Mouse (Mus musculus) hindbrain, embryonic 11.5 days (tissue): ENCODE measurements around the gene Sept5. TPM values are rescaled to one million over a fixed set of nuclear protein-coding genes. Genes with fewer than 3 reads are reported as not detected.

Experiments used
- ATAC-seq: fragments of 200-750 bp; cut with Nextera tagmentation; 2 replicates; pipeline ENCODE4 v1.8.0; 2017; ENCODE audit warnings: mild to moderate bottlenecking, moderate TSS enrichment, moderate library complexity; ENCODE audit not compliant: low FRiP score
- DNase-seq: peaks from one replicate; pipeline ENCODE4 v3.0.0-alpha.2; 2015; ENCODE audit warnings: low spot score
- H3K27ac ChIP-seq: fragments of 300-500 bp; sonication (generic); 2 replicates; pipeline ENCODE4 v1.5.1; 2014; ENCODE audit warnings: mild to moderate bottlenecking, low read depth, low read length
- H3K27me3 ChIP-seq: fragments of 300-500 bp; sonication (generic); 2 replicates; pipeline ENCODE4 v1.6.1; 2014; ENCODE audit warnings: mild to moderate bottlenecking, low read length, moderate library complexity, mixed read lengths; ENCODE audit not compliant: control insufficient read depth, insufficient read depth
- H3K36me3 ChIP-seq: fragments of 300-500 bp; sonication (generic); 2 replicates; pipeline ENCODE4 v1.6.1; 2014; ENCODE audit warnings: mild to moderate bottlenecking, low read length, moderate library complexity, mixed read lengths; ENCODE audit not compliant: control insufficient read depth, insufficient read depth
- H3K4me1 ChIP-seq: fragments of 300-500 bp; sonication (generic); replicated peaks from 2 replicates; pipeline ENCODE4 v1.6.1; 2014; ENCODE audit warnings: low read length, mixed read lengths; ENCODE audit not compliant: control insufficient read depth, insufficient read depth
- H3K4me2 ChIP-seq: fragments of 300-500 bp; sonication (generic); replicated peaks from 2 replicates; pipeline ENCODE4 v1.6.1; 2014; ENCODE audit warnings: mild to moderate bottlenecking, low read depth, low read length
- H3K4me3 ChIP-seq: fragments of 300-500 bp; sonication (generic); 2 replicates; pipeline ENCODE4 v1.5.1; 2014; ENCODE audit warnings: low read depth, low read length
- H3K9ac ChIP-seq: fragments of 300-500 bp; sonication (generic); 2 replicates; pipeline ENCODE4 v1.6.1; 2014; ENCODE audit warnings: low read depth, low read length
- H3K9me3 ChIP-seq: fragments of 300-500 bp; sonication (generic); 2 replicates; pipeline ENCODE4 v1.6.1; 2016; ENCODE audit warnings: low read length; ENCODE audit not compliant: control insufficient read depth
- WGBS: fragments of 180-500 bp; shearing (Covaris S2); extraction: QIAGEN DNeasy Blood & Tissue Kit; methylation state at CpG from one replicate; pipeline ENCODE4 v1.1.7; 2014; 5-methylcytosine and 5-hydroxymethylcytosine counted together
- polyA plus RNA-seq: library from polyadenylated mRNA; unstranded; fragments of >200 nt; fragmentation: Nextera tagmentation; extraction: Ambion mirVana; gene quantifications from 2 replicates; pipeline ENCODE4 v1.2.1, GENCODE M21; 2014

The Sept5 gene
- polyA plus RNA-seq, 1 experiment from 2014 or later: 63.4 TPM

- no peaks in the 10 kb centered on the region for H3K9me3 ChIP-seq
- H3K27ac ChIP-seq: no peak overlapping the region
- H3K4me3 ChIP-seq: no peak overlapping the region
- no peaks in the 10 kb centered on the region for H3K4me1 ChIP-seq
- ATAC-seq: no peak
- no peak overlapping the region for H3K4me2 ChIP-seq
- H3K36me3 ChIP-seq: no peaks in the 10 kb centered on the region
- H3K27me3 ChIP-seq: no peaks in the 10 kb centered on the region
- no peak overlapping the region for H3K9ac ChIP-seq
- DNase-seq: no peak
- WGBS: 86% methylated on average over 6 of the region's 6 CpGs
These were observed 23.8 kb upstream of the Sept5 start for GRCm38 (mm10) chr16:18653290-18654160.

- H3K27me3 ChIP-seq: no peaks in the 10 kb centered on the region
- no peak overlapping the region for H3K9ac ChIP-seq
- DNase-seq (no peak), ATAC-seq (no peak)
- H3K4me2 ChIP-seq: no peak overlapping the region
- no peak overlapping the region for H3K27ac ChIP-seq
- H3K4me1 ChIP-seq: no peaks in the 10 kb centered on the region
- 69% methylated on average over 3 of the region's 3 CpGs for WGBS
- no peaks in the 10 kb centered on the region for H3K36me3 ChIP-seq
- H3K9me3 ChIP-seq: no peaks in the 10 kb centered on the region
- no peak overlapping the region for H3K4me3 ChIP-seq
These were observed 19.4 kb upstream of the Sept5 start for GRCm38 (mm10) chr16:18649126-18649525.

- no peak for ATAC-seq
- WGBS: 77% methylated on average over 6 of the region's 6 CpGs
These were observed 15.6 kb upstream of the Sept5 start for GRCm38 (mm10) chr16:18645329-18645728.

GRCm38 (mm10) chr16:18644485-18644884 is 14.7 kb upstream of the Sept5 start:
- no peak overlapping the region for H3K4me3 ChIP-seq
- H3K4me2 ChIP-seq: no peak overlapping the region
- DNase-seq (no peak), ATAC-seq (no peak)
- WGBS: 78% methylated on average over 4 of the region's 4 CpGs
- H3K9me3 ChIP-seq: no peaks in the 10 kb centered on the region
- no peaks in the 10 kb centered on the region for H3K4me1 ChIP-seq
- H3K9ac ChIP-seq: no peak overlapping the region
- H3K27me3 ChIP-seq: no peaks in the 10 kb centered on the region
- H3K27ac ChIP-seq: no peak overlapping the region
- no peaks in the 10 kb centered on the region for H3K36me3 ChIP-seq

More at GRCm38 (mm10) chr16:18645329-18645728, 15.6 kb upstream of the Sept5 start:
- Histone ChIP-seq H3K9ac (no peak overlapping the region), H3K4me2 (no peak overlapping the region), H3K4me3 (no peak overlapping the region), H3K27me3 (no peaks in the 10 kb centered on the region), H3K4me1 (no peaks in the 10 kb centered on the region), H3K9me3 (no peaks in the 10 kb centered on the region), H3K36me3 (no peaks in the 10 kb centered on the region), H3K27ac (no peak overlapping the region)
- no peak for DNase-seq

- H3K27me3 ChIP-seq: no peaks in the 10 kb centered on the region
- ATAC-seq (no peak), DNase-seq (no peak)
- 76% methylated on average over 11 of the region's 11 CpGs for WGBS
- no peak overlapping the region for H3K4me2 ChIP-seq
- no peak overlapping the region for H3K27ac ChIP-seq
- no peaks in the 10 kb centered on the region for H3K4me1 ChIP-seq
- no peak overlapping the region for H3K9ac ChIP-seq
- H3K4me3 ChIP-seq: no peak overlapping the region
- H3K36me3 ChIP-seq: no peaks in the 10 kb centered on the region
- H3K9me3 ChIP-seq: no peaks in the 10 kb centered on the region
These were observed 13.7 kb upstream of the Sept5 start for GRCm38 (mm10) chr16:18643406-18643998.

GRCm38 (mm10) chr16:18642897-18643296 is 13.1 kb upstream of the Sept5 start:
- 87% methylated on average over 4 of the region's 4 CpGs for WGBS
- Histone ChIP-seq H3K4me3 (no peak overlapping the region), H3K9ac (no peak overlapping the region), H3K36me3 (no peaks in the 10 kb centered on the region), H3K4me1 (no peaks in the 10 kb centered on the region), H3K4me2 (no peak overlapping the region), H3K27ac (no peak overlapping the region), H3K9me3 (no peaks in the 10 kb centered on the region), H3K27me3 (no peaks in the 10 kb centered on the region)
- DNase-seq (no peak), ATAC-seq (no peak)

GRCm38 (mm10) chr16:18642291-18642690 is 12.5 kb upstream of the Sept5 start:
- Histone ChIP-seq H3K27me3 (no peaks in the 10 kb centered on the region), H3K4me1 (no peaks in the 10 kb centered on the region)

GRCm38 (mm10) chr16:18639382-18639929 is 9.7 kb upstream of the Sept5 start:
- no peaks in the 10 kb centered on the region for H3K9me3 ChIP-seq

More at GRCm38 (mm10) chr16:18642291-18642690, 12.5 kb upstream of the Sept5 start:
- 48% methylated on average over 7 of the region's 7 CpGs for WGBS
- Histone ChIP-seq H3K9ac (no peak overlapping the region), H3K4me2 (no peak overlapping the region), H3K9me3 (no peaks in the 10 kb centered on the region), H3K27ac (no peak overlapping the region), H3K4me3 (no peak overlapping the region), H3K36me3 (no peaks in the 10 kb centered on the region)
- DNase-seq: no peak
- no peak for ATAC-seq

More at GRCm38 (mm10) chr16:18639382-18639929, 9.7 kb upstream of the Sept5 start:
- Histone ChIP-seq H3K9ac (no peak overlapping the region), H3K27ac (no peak overlapping the region), H3K27me3 (no peaks in the 10 kb centered on the region), H3K4me2 (no peak overlapping the region), H3K36me3 (no peaks in the 10 kb centered on the region), H3K4me3 (no peak overlapping the region), H3K4me1 (no peaks in the 10 kb centered on the region)
- ATAC-seq (no peak), DNase-seq (no peak)
- 84% methylated on average over 1 of the region's 1 CpGs for WGBS
